ENCODE assay signal across 7 mouse cellular contexts in the genomic region with DNA sequence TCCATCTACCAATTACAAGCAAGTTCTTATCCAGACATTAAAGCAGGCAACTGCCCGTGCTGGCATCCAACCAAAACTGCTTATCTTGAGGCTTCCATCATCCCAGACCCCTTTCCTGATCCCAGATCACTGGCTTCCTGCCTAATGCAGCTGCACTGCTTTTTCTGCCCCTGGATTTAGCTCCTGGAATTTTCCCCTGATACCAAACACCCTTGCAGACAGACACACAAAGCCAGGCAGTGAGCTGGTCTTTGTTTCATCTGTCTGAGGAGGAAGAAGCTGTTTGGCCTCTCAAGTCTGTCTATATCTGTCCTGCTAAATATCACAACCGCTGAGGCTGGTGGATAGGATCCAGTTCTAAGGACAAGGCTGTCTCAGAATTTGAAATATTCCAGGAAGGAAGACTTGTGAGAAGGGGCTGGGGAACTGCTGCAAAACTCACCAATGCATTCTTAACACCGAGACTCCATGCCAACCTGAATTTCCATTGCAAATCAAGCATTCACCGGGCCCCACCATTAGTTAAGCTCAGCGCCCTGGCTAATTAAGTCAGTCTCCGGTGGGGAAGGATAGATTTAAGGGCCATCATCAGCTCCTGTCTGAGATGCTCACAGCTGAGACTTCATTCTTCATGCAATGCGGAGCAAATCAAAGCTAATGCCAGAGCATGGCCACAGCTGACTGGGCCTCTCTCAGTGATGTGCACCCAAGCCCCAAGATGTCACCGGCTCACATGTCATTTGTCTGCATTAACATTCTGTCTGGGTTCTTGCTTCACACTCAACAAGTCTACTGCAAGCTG.
DNase-seq lines count a peak whose midpoint lies in the region; ATAC-seq and TF ChIP-seq lines count a peak whose summit lies in the region.

No protein-coding gene starts in this region.

- TF ChIP-seq POLR2A in MEL (IDR thresholded peaks at IDR 0.05; ENCODE audit: control insufficient read depth in 1 of 2, insufficient read depth in 1 of 2, low read depth in 1 of 2, low read length in 2 of 2, poor library complexity in 1 of 2), result no peak
- no peak for TF ChIP-seq POLR2A in brain, embryonic 14.5 days (IDR thresholded peaks at IDR 0.05; ENCODE audit: borderline replicate concordance, extremely low read depth, insufficient read depth, insufficient read length, poor library complexity, severe bottlenecking)

- ATAC-seq in heart, embryonic 13.5 days (ENCODE audit: extremely low read depth, insufficient number of reproducible peaks, low FRiP score, low TSS enrichment), result no peak
- ATAC-seq in neural tube, embryonic 12.5 days (ENCODE audit: low FRiP score, low read depth), result peak; percentile 88
- no peak for ATAC-seq in inflammation-experienced regulatory T-cells, adult 6 months

- peak overlapping the region; percentile 58 for H3K4me2 ChIP-seq in heart, embryonic 13.5 days
- peak overlapping the region; percentile 41 for H3K4me2 ChIP-seq in neural tube, embryonic 12.5 days (replicated peaks)

- no peaks in the 10 kb centered on the region for H3K79me2 ChIP-seq in MEL (ENCODE audit: control insufficient read depth, insufficient read depth, low read length, poor library complexity)

- no peak overlapping the region for H3K4me3 ChIP-seq in MEL (ENCODE audit: control insufficient read depth in 1 of 2, insufficient read depth in 1 of 2, low read depth in 2 of 2, low read length in 2 of 2)
- peak overlapping the region; percentile 19 for H3K4me3 ChIP-seq in heart, embryonic 13.5 days
- H3K4me3 ChIP-seq in neural tube, embryonic 12.5 days, result no peak overlapping the region

- DNase-seq in MEL (ENCODE audit: low read depth, low spot score), result peak; percentile 23
- DNase-seq in brain, embryonic 14.5 days (ENCODE audit: low read depth), result peak; percentile 97
- peak; percentile 69 to 76 for DNase-seq in kidney, postnatal 4 days
- DNase-seq in thymus, postnatal 14 days, result no peak

- no peak for TF ChIP-seq RAD21 in MEL (IDR thresholded peaks at IDR 0.05; ENCODE audit: low read depth, low read length)

- no peaks in the 10 kb centered on the region for H3K27me3 ChIP-seq in MEL (ENCODE audit: control insufficient read depth in 1 of 2, insufficient read depth in 2 of 2, low read length in 2 of 2)
- no peaks in the 10 kb centered on the region for H3K27me3 ChIP-seq in heart, embryonic 13.5 days (replicated peaks)
- H3K27me3 ChIP-seq in neural tube, embryonic 12.5 days (replicated peaks), result no peaks in the 10 kb centered on the region

- no peak for TF ChIP-seq CTCF in MEL (IDR thresholded peaks at IDR 0.05 in 2 of 3, conservative IDR thresholded peaks at IDR 0.05 in 1 of 3; ENCODE audit: control insufficient read depth in 1 of 3, insufficient read depth in 1 of 3, low read depth in 2 of 3, low read length in 3 of 3, poor library complexity in 1 of 3, severe bottlenecking in 1 of 3)
- no peak for TF ChIP-seq CTCF in brain, embryonic 14.5 days (IDR thresholded peaks at IDR 0.05; ENCODE audit: borderline replicate concordance, extremely low read depth, insufficient read depth, insufficient read length)

- WGBS in heart, embryonic 13.5 days, result 11% methylated on average over 8 of the region's 8 CpGs
- whole genome bisulfite sequencing in neural tube, embryonic 12.5 days, result 11% methylated on average over 8 of the region's 8 CpGs

- TF ChIP-seq EP300 in MEL (IDR thresholded peaks at IDR 0.05; ENCODE audit: low read depth in 1 of 2, low read length in 2 of 2), result peak; percentile 26 to 72; a peak in 2 of 4 replicates

- H3K9me3 ChIP-seq in MEL (replicated peaks; ENCODE audit: insufficient read depth, low read length), result no peaks in the 10 kb centered on the region
- H3K9me3 ChIP-seq in heart, embryonic 13.5 days, result no peaks in the 10 kb centered on the region
- H3K9me3 ChIP-seq in neural tube, embryonic 12.5 days, result no peaks in the 10 kb centered on the region

- peaks cover 0 to 14% of the 10 kb centered on the region in 2 experiments; a peak in 3 of 4 replicates for H3K4me1 ChIP-seq in MEL (ENCODE audit: control insufficient read depth in 1 of 2, insufficient read depth in 2 of 2, low read length in 2 of 2)
- peaks cover 86% of the 10 kb centered on the region for H3K4me1 ChIP-seq in heart, embryonic 13.5 days
- peaks cover 91% of the 10 kb centered on the region for H3K4me1 ChIP-seq in neural tube, embryonic 12.5 days

- H3K27ac ChIP-seq in MEL (ENCODE audit: control insufficient read depth, low read depth, low read length), result no peak overlapping the region
- peak overlapping the region; percentile 90 for H3K27ac ChIP-seq in heart, embryonic 13.5 days (replicated peaks)
- peak overlapping the region; percentile 92 for H3K27ac ChIP-seq in neural tube, embryonic 12.5 days

- H3K9ac ChIP-seq in MEL (ENCODE audit: control insufficient read depth, low read depth, low read length, poor library complexity, severe bottlenecking), result no peak overlapping the region
- H3K9ac ChIP-seq in heart, embryonic 13.5 days, result peak overlapping the region; percentile 29
- H3K9ac ChIP-seq in neural tube, embryonic 12.5 days, result no peak overlapping the region

- peaks cover 0 to 8% of the 10 kb centered on the region in 2 experiments; a peak in 2 of 4 replicates for H3K36me3 ChIP-seq in MEL (ENCODE audit: control insufficient read depth in 1 of 2, insufficient read depth in 2 of 2, low read length in 2 of 2)
- H3K36me3 ChIP-seq in heart, embryonic 13.5 days, result no peaks in the 10 kb centered on the region
- H3K36me3 ChIP-seq in neural tube, embryonic 12.5 days, result no peaks in the 10 kb centered on the region

TF ChIP-seq in MEL, 35 proteins besides CTCF, POLR2A, EP300 and RAD21:
- TF ChIP-seq UBTF (IDR thresholded peaks at IDR 0.05; ENCODE audit: borderline replicate concordance, insufficient read depth, low read depth, low read length) (no peak), MYB (IDR thresholded peaks at IDR 0.05; ENCODE audit: low read depth, low read length) (0 out of 2 replicates have a peak, but pooled peaks have one; percentile 13), TCF12 (IDR thresholded peaks at IDR 0.05; ENCODE audit: low read depth, low read length) (peak; percentile 59; the same call in 1 of the 2 replicates), USF1 (IDR thresholded peaks at IDR 0.05; ENCODE audit: low read depth, low read length) (no peak), SMC3 (IDR thresholded peaks at IDR 0.05; ENCODE audit: low read depth, low read length) (no peak), GATA1 (IDR thresholded peaks at IDR 0.05; ENCODE audit: low read depth, low read length) (peak; percentile 42; the same call in 1 of the 2 replicates)
TF ChIP-seq in MEL: peak in this region for 3.
